Mouse (Mus musculus): ENCODE results near the gene Rnf213. TPM values are rescaled to one million over a fixed set of nuclear protein-coding genes. Genes with fewer than 3 reads are reported as not detected.

Gene Rnf213
- polyA plus RNA-seq, 1 experiment from 2014 or later: 0.90 TPM

DNA sequence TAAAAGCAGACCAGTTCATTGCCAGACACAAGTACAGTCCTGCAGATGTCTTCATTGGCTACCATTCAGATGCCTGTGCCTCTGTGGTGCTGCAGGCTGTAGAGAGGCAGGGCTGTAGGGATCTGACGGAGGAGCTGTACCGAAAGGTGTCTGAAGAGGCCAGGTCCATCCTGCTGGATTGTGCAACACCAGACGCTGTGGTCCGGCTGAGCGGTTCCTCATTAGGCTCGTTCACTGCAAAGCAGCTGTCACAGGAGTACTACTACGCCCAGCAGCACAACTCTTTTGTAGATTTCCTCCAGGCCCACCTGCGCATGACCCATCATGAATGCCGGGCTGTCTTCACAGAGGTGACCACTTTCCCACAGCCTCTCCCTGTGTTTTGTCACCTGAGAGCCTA is 50.5 kb downstream of the Rnf213 start:
- H3K4me1 ChIP-seq (ENCODE audit: control insufficient read depth, insufficient read depth, low read length): no peaks in the 10 kb centered on the region
- H3K27me3 ChIP-seq (ENCODE audit: control insufficient read depth, insufficient read depth, low read depth, low read length): no peaks in the 10 kb centered on the region
- no peak overlapping the region for H3K9ac ChIP-seq (ENCODE audit: low read depth, low read length)
- no peak overlapping the region for H3K4me2 ChIP-seq (ENCODE audit: low read length)
- no peaks in the 10 kb centered on the region for H3K36me3 ChIP-seq (ENCODE audit: control insufficient read depth, insufficient read depth, low read length)
- H3K27ac ChIP-seq (ENCODE audit: low read length): no peak overlapping the region
- no peak overlapping the region for H3K4me3 ChIP-seq (ENCODE audit: low read depth, low read length)
- ATAC-seq: no peak
- H3K9me3 ChIP-seq (replicated peaks; ENCODE audit: control insufficient read depth, low read length, poor library complexity, severe bottlenecking): no peaks in the 10 kb centered on the region
- WGBS: 89% methylated on average over 9 of the region's 9 CpGs

DNA sequence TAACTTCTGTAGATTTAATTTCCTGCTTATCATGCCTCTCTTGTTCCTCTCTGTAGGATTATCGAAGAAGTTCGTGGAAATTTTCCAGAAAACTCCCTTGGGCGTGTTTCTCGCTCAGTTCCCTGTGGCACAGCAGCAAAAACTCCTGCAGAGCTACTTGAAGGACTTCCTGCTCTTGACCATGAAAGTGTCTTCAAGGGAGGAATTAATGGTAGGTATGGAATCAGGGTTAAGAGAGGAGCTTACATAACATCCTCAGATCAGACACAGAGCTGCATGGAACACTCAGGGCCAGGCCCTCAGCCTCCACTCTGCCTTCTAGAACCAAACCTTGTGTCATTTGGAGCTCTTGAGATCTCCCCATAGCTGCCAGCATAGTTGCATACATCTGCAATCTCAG is 63.2 kb downstream of the Rnf213 start:
- ATAC-seq: no peak
- WGBS: 73% methylated on average over 4 of the region's 4 CpGs
- H3K9me3 ChIP-seq (replicated peaks; ENCODE audit: control insufficient read depth, low read length, poor library complexity, severe bottlenecking): no peaks in the 10 kb centered on the region
- H3K27me3 ChIP-seq (ENCODE audit: control insufficient read depth, insufficient read depth, low read depth, low read length): no peaks in the 10 kb centered on the region
- no peak overlapping the region for H3K4me3 ChIP-seq (ENCODE audit: low read depth, low read length)
- no peak overlapping the region for H3K9ac ChIP-seq (ENCODE audit: low read depth, low read length)
- no peaks in the 10 kb centered on the region for H3K36me3 ChIP-seq (ENCODE audit: control insufficient read depth, insufficient read depth, low read length)
- H3K4me2 ChIP-seq (ENCODE audit: low read length): no peak overlapping the region
- no peaks in the 10 kb centered on the region for H3K4me1 ChIP-seq (ENCODE audit: control insufficient read depth, insufficient read depth, low read length)
- H3K27ac ChIP-seq (ENCODE audit: low read length): no peak overlapping the region

GRCm38 (mm10) chr11:119477876-119478275 is 85.0 kb downstream of the Rnf213 start:
- Histone ChIP-seq H3K27me3 (ENCODE audit: control insufficient read depth, insufficient read depth, low read depth, low read length) (no peaks in the 10 kb centered on the region), H3K9me3 (replicated peaks; ENCODE audit: control insufficient read depth, low read length, poor library complexity, severe bottlenecking) (no peaks in the 10 kb centered on the region), H3K4me3 (ENCODE audit: low read depth, low read length) (no peak overlapping the region), H3K4me2 (ENCODE audit: low read length) (no peak overlapping the region), H3K9ac (ENCODE audit: low read depth, low read length) (no peak overlapping the region), H3K27ac (ENCODE audit: low read length) (no peak overlapping the region), H3K4me1 (ENCODE audit: control insufficient read depth, insufficient read depth, low read length) (no peaks in the 10 kb centered on the region), H3K36me3 (ENCODE audit: control insufficient read depth, insufficient read depth, low read length) (no peaks in the 10 kb centered on the region)
- 95% methylated on average over 4 of the region's 4 CpGs for WGBS
- no peak for ATAC-seq

- peaks cover 15% of the 10 kb centered on the region for H3K4me1 ChIP-seq (ENCODE audit: control insufficient read depth, insufficient read depth, low read length)
- no peaks in the 10 kb centered on the region for H3K36me3 ChIP-seq (ENCODE audit: control insufficient read depth, insufficient read depth, low read length)
- peak within 1 kb of the TSS; percentile 72 for H3K4me3 ChIP-seq (ENCODE audit: low read depth, low read length)
- H3K9ac ChIP-seq (ENCODE audit: low read depth, low read length): peak within 1 kb of the TSS; percentile 92
- H3K4me2 ChIP-seq (ENCODE audit: low read length): peak within 1 kb of the TSS; percentile 82
- under 1% methylated on average over 66 of the region's 66 CpGs for WGBS
- H3K9me3 ChIP-seq (replicated peaks; ENCODE audit: control insufficient read depth, low read length, poor library complexity, severe bottlenecking): no peaks in the 10 kb centered on the region
- ATAC-seq: peak; percentile 97
- H3K27me3 ChIP-seq (ENCODE audit: control insufficient read depth, insufficient read depth, low read depth, low read length): no peaks in the 10 kb centered on the region
- H3K27ac ChIP-seq (ENCODE audit: low read length): peak within 1 kb of the TSS; percentile 97
Measured at GRCm38 (mm10) chr11:119490861-119491689, 98.2 kb downstream of the Rnf213 start, which contains the start of gene Endov. Gene Endov (plus strand): TSS chr11:119491347.

GRCm38 (mm10) chr11:119491690-119492087 is 98.8 kb downstream of the Rnf213 start:
- H3K9me3 ChIP-seq (replicated peaks; ENCODE audit: control insufficient read depth, low read length, poor library complexity, severe bottlenecking): no peaks in the 10 kb centered on the region
- H3K9ac ChIP-seq (ENCODE audit: low read depth, low read length): peak overlapping the region; percentile 92
- no peaks in the 10 kb centered on the region for H3K27me3 ChIP-seq (ENCODE audit: control insufficient read depth, insufficient read depth, low read depth, low read length)
- no peaks in the 10 kb centered on the region for H3K36me3 ChIP-seq (ENCODE audit: control insufficient read depth, insufficient read depth, low read length)
- peak overlapping the region; percentile 72 for H3K4me3 ChIP-seq (ENCODE audit: low read depth, low read length)
- peaks cover 15% of the 10 kb centered on the region for H3K4me1 ChIP-seq (ENCODE audit: control insufficient read depth, insufficient read depth, low read length)
- ATAC-seq: peak; percentile 55; the same call in 1 of the 2 replicates
- WGBS: 3% methylated on average over 27 of the region's 27 CpGs
- H3K27ac ChIP-seq (ENCODE audit: low read length): peak overlapping the region; percentile 97
- peak overlapping the region; percentile 82 for H3K4me2 ChIP-seq (ENCODE audit: low read length)

DNA sequence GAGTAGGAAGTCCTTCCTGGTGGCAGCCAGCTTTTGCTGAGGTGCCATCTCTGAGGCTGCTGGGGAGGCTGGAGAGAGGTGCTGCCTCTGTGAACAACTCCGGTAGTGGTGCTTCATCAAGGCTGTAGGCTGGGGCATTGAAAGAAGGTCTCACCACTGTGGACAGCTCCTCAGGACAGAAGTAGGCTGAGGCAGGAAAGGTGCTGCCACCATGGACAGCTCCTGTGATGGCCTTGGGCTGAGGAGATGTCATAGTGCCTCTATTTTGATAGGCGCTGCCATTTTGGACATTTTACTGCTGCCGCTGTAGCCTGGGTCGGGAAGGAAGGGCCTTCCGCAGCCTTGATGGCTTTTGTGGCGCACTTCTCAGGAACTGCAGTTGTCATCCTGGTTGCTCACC is 99.9 kb downstream of the Rnf213 start:
- no peak for ATAC-seq
- WGBS: 97% methylated on average over 6 of the region's 6 CpGs
- Histone ChIP-seq H3K27ac (ENCODE audit: low read length) (no peak overlapping the region), H3K4me1 (ENCODE audit: control insufficient read depth, insufficient read depth, low read length) (peaks cover 15% of the 10 kb centered on the region), H3K27me3 (ENCODE audit: control insufficient read depth, insufficient read depth, low read depth, low read length) (no peaks in the 10 kb centered on the region), H3K9ac (ENCODE audit: low read depth, low read length) (no peak overlapping the region), H3K9me3 (replicated peaks; ENCODE audit: control insufficient read depth, low read length, poor library complexity, severe bottlenecking) (no peaks in the 10 kb centered on the region), H3K4me3 (ENCODE audit: low read depth, low read length) (no peak overlapping the region), H3K4me2 (ENCODE audit: low read length) (peak overlapping the region; percentile 82), H3K36me3 (ENCODE audit: control insufficient read depth, insufficient read depth, low read length) (no peaks in the 10 kb centered on the region)

DNA sequence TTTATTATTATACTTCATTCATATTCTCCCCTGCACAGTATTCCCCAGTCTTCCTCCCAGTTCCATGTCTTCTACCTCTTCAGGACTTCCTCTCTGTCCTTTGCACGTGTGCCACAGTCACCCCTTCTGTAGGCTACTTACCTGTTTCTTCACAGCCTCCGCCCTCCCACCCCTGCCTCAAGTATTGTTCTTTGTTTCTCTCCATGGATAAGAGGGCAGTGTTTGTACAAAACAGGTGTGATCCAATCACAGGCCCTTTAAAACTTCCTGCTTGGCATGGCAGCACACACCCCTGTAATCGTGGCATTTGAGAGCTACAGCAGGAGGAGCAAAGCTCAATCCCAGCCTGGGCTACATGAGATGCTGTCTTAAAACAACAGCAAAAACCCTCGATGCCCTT is 100.6 kb downstream of the Rnf213 start:
- H3K27me3 ChIP-seq (ENCODE audit: control insufficient read depth, insufficient read depth, low read depth, low read length): no peaks in the 10 kb centered on the region
- H3K9ac ChIP-seq (ENCODE audit: low read depth, low read length): no peak overlapping the region
- peaks cover 15% of the 10 kb centered on the region for H3K4me1 ChIP-seq (ENCODE audit: control insufficient read depth, insufficient read depth, low read length)
- no peak for ATAC-seq
- no peaks in the 10 kb centered on the region for H3K9me3 ChIP-seq (replicated peaks; ENCODE audit: control insufficient read depth, low read length, poor library complexity, severe bottlenecking)
- no peak overlapping the region for H3K4me3 ChIP-seq (ENCODE audit: low read depth, low read length)
- H3K36me3 ChIP-seq (ENCODE audit: control insufficient read depth, insufficient read depth, low read length): no peaks in the 10 kb centered on the region
- H3K4me2 ChIP-seq (ENCODE audit: low read length): no peak overlapping the region
- no peak overlapping the region for H3K27ac ChIP-seq (ENCODE audit: low read length)
- WGBS: 86% methylated on average over 4 of the region's 4 CpGs

GRCm38 (mm10) chr11:119496147-119496546 is 103.2 kb downstream of the Rnf213 start:
- Histone ChIP-seq H3K27ac (ENCODE audit: low read length) (no peak overlapping the region), H3K9me3 (replicated peaks; ENCODE audit: control insufficient read depth, low read length, poor library complexity, severe bottlenecking) (no peaks in the 10 kb centered on the region), H3K4me2 (ENCODE audit: low read length) (no peak overlapping the region), H3K9ac (ENCODE audit: low read depth, low read length) (no peak overlapping the region), H3K27me3 (ENCODE audit: control insufficient read depth, insufficient read depth, low read depth, low read length) (no peaks in the 10 kb centered on the region), H3K36me3 (ENCODE audit: control insufficient read depth, insufficient read depth, low read length) (no peaks in the 10 kb centered on the region; the same call in 1 of the 2 replicates), H3K4me3 (ENCODE audit: low read depth, low read length) (no peak overlapping the region), H3K4me1 (ENCODE audit: control insufficient read depth, insufficient read depth, low read length) (peaks cover 12% of the 10 kb centered on the region)
- 96% methylated on average over 5 of the region's 5 CpGs for WGBS
- ATAC-seq: no peak

DNA sequence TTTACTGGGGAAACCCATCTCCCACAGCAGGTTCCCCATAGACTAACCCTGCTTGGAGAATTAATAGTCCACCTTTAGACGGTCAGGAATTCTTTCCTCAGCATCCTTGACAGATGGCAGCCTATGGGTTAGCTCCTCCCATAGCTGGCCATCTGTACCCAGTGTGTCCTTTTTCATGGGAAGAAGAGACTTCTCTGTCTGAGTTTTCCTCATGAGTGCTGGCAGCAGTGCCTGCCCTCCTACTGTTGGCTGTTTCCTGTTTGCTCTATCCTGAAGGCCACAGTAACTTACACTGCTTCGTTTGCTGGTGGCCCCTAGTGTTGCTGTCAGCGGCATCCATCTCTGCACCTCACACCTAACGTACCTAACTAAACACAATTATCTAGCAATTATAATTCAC is 104.6 kb downstream of the Rnf213 start:
- H3K9ac ChIP-seq (ENCODE audit: low read depth, low read length): no peak overlapping the region
- no peaks in the 10 kb centered on the region for H3K9me3 ChIP-seq (replicated peaks; ENCODE audit: control insufficient read depth, low read length, poor library complexity, severe bottlenecking)
- H3K36me3 ChIP-seq (ENCODE audit: control insufficient read depth, insufficient read depth, low read length): peaks cover 5% of the 10 kb centered on the region; the same call in 1 of the 2 replicates
- peaks cover 6% of the 10 kb centered on the region for H3K4me1 ChIP-seq (ENCODE audit: control insufficient read depth, insufficient read depth, low read length)
- 71% methylated on average over 4 of the region's 4 CpGs for WGBS
- H3K4me2 ChIP-seq (ENCODE audit: low read length): no peak overlapping the region
- no peak for ATAC-seq
- no peaks in the 10 kb centered on the region for H3K27me3 ChIP-seq (ENCODE audit: control insufficient read depth, insufficient read depth, low read depth, low read length)
- H3K27ac ChIP-seq (ENCODE audit: low read length): no peak overlapping the region
- no peak overlapping the region for H3K4me3 ChIP-seq (ENCODE audit: low read depth, low read length)

Data from midbrain, embryonic 16.5 days (tissue).